Mouse (Mus musculus): ENCODE measurements around the gene Rbm5. TPM values are rescaled to one million over a fixed set of nuclear protein-coding genes. Genes with fewer than 3 reads are reported as not detected.

Gene Rbm5
- polyA plus RNA-seq, 1 experiment from 2014 or later, result 283 TPM

DNA sequence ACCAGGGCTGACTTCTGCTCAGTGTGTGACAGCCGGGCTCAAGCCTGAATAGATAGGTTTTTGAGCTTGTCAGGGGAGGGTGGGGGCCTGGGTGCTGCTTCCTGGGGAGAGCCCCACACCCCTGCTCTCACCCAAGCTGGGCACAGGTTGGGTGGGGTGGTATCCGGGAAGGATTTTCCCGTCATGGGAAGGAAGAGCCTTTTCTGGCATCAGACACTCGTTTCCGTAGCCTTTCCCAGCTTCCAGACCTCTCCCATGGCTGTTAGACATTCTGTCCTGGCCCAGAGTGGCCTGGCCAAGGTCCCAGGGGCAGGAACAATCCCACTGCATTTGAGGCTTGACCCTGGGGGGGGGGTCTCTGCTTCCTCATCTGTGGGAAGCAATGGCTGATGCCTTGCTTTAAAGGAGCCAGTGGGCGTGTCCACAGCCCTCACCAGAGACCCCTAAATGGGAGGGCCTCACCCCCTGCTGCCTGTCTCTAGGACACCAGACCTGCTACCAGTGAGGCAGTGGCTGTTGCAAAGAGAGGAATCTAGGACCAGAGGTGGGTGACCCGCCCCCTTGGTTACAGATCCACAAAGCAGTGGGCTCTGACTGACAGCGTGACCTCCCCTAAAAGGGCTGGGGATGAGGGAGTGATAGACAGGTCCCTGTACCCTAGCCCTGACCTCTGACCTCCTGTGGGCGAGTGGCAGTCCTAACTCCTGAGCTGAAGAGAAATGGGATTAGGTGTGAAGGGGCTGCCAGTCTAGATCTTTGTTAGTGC is 73.8 kb downstream of the Rbm5 start:
- no peak overlapping the region for H3K4me3 ChIP-seq
- H3K27me3 ChIP-seq, result no peaks in the 10 kb centered on the region
- WGBS, result 25% methylated on average over 9 of the region's 9 CpGs
- no peak overlapping the region for H3K9ac ChIP-seq (replicated peaks)
- no peaks in the 10 kb centered on the region for H3K9me3 ChIP-seq
- H3K36me3 ChIP-seq, result peaks cover 4% of the 10 kb centered on the region; the same call in 1 of the 2 replicates
- peaks cover 61% of the 10 kb centered on the region for H3K4me1 ChIP-seq
- no peak overlapping the region for H3K4me2 ChIP-seq (replicated peaks)
- no peak for ATAC-seq (replicated peaks)
- H3K27ac ChIP-seq (replicated peaks), result no peak overlapping the region; the same call in 1 of the 2 replicates

DNA sequence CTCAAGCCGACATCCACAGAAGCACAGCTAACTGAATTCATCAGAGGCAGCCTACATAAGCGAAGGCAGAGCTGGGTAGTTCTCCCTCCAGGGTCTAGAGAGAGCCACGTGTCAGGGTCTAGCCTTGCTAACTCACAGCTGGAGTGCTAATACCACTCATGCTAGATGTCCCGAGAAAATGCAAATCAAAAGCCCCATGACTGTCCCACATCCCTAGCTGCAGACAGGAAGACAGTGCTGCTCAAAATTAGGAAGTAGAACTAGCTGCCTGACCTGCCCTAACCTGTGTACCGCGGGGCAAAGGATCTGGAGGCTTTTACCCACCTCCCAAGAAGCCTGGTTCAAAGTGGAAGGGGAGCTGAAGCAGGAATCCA is 74.7 kb downstream of the Rbm5 start:
- no peak overlapping the region for H3K4me2 ChIP-seq (replicated peaks)

DNA sequence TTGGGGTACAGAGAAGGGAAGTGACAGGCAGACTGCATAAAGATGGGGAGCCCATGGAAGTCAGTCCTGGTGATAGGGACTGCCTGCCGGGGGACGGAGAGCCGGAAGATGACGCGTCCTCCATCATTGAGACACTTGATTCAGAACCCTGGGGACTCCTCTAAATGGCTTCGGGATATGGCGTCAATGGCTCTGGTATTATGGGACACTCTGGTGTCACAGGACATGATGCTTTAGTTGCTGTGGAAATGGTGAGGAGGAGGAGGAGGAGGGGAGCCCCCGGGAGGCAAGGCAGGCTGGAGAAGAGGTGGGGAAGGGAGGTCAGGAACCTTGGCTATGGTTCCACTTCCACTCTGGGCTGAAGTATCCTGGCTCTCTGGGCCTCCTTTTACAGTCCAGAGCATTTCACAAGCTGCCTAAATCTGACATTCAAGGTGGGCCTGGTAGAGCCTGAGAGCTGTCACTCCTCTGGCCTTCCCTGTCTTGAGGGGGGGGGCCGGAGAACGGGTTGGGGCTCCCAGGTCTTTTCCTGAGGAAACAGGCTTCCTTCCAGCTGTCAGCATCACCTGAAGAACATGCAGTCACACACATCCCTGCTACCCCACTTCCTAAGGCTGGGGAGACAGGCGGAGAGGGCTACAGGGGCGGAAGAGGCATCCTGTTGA is 75.2 kb downstream of the Rbm5 start:
- H3K27ac ChIP-seq (replicated peaks), result no peak overlapping the region
- WGBS, result 88% methylated on average over 12 of the region's 12 CpGs
- H3K4me3 ChIP-seq, result no peak overlapping the region
- peaks cover 48% of the 10 kb centered on the region for H3K4me1 ChIP-seq
- peaks cover 14% of the 10 kb centered on the region for H3K36me3 ChIP-seq
- H3K4me2 ChIP-seq (replicated peaks), result no peak overlapping the region
- H3K27me3 ChIP-seq, result no peaks in the 10 kb centered on the region
- no peak overlapping the region for H3K9ac ChIP-seq (replicated peaks)
- ATAC-seq (replicated peaks), result no peak
- H3K9me3 ChIP-seq, result no peaks in the 10 kb centered on the region

More for the DNA sequence above, 74.7 kb downstream of the Rbm5 start:
- no peak for ATAC-seq (replicated peaks)
- WGBS, result 48% methylated on average over 6 of the region's 6 CpGs
- Histone ChIP-seq H3K4me3 (no peak overlapping the region), H3K4me1 (peaks cover 53% of the 10 kb centered on the region), H3K36me3 (peaks cover 11% of the 10 kb centered on the region), H3K27ac (replicated peaks) (no peak overlapping the region), H3K27me3 (no peaks in the 10 kb centered on the region), H3K9me3 (no peaks in the 10 kb centered on the region), H3K9ac (replicated peaks) (no peak overlapping the region)

DNA sequence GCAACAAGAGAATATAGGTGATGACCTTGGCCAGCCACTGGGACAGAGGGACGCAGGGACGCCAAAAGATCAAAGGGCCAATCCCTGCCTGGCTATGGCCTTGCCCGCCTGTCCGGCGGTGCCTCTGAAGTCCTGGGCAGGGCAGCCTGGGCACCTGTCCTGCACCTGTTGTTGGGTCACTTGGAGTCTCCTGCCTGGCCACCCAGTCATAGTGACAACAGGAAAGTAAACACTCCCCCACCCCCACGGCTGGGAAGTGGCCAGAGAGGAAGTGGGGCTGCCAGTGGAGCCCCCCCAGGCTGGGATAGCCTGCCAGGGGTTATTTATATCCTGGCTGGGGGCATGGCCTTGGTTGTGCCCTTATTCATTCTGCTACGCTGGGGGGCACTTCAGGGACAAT is 76.2 kb downstream of the Rbm5 start:
- no peak for ATAC-seq (replicated peaks)
- Histone ChIP-seq H3K4me1 (peaks cover 38% of the 10 kb centered on the region), H3K4me3 (no peak overlapping the region), H3K27me3 (no peaks in the 10 kb centered on the region), H3K9me3 (no peaks in the 10 kb centered on the region), H3K36me3 (peaks cover 21% of the 10 kb centered on the region), H3K27ac (replicated peaks) (no peak overlapping the region), H3K4me2 (replicated peaks) (no peak overlapping the region), H3K9ac (replicated peaks) (no peak overlapping the region)
- WGBS, result 73% methylated on average over 7 of the region's 7 CpGs

DNA sequence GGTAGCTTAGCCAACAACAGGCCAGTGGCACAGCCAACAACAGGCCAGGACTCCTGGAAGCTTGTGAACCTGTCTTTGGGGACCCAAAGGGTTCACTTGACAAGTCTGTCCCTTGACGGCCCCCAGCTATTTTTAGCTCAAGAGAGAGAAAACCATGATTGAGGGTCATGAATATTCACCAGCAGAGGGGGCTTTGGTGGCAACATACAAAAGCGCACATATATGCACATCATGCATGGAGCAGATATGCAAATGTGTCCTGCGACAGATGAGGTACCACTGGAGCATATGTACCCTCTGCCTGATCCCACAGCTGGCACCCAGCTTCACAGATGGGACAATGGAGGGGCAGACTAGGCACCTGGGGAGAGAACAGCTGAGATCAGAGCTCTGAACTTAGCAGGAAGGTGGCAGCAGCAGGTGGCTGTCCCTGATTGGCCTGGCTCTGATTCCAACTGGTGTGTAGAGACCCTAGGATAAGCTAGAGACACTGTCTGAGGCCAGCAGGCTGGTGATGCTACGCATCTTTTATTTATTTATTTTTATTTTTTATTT is 77.3 kb downstream of the Rbm5 start:
- Histone ChIP-seq H3K4me1 (peaks cover 27% of the 10 kb centered on the region), H3K9ac (replicated peaks) (no peak overlapping the region), H3K27me3 (no peaks in the 10 kb centered on the region), H3K4me2 (replicated peaks) (no peak overlapping the region), H3K36me3 (peaks cover 30% of the 10 kb centered on the region), H3K9me3 (no peaks in the 10 kb centered on the region), H3K27ac (replicated peaks) (no peak overlapping the region), H3K4me3 (no peak overlapping the region)
- 53% methylated on average over 4 of the region's 4 CpGs for WGBS
- ATAC-seq (replicated peaks), result no peak

DNA sequence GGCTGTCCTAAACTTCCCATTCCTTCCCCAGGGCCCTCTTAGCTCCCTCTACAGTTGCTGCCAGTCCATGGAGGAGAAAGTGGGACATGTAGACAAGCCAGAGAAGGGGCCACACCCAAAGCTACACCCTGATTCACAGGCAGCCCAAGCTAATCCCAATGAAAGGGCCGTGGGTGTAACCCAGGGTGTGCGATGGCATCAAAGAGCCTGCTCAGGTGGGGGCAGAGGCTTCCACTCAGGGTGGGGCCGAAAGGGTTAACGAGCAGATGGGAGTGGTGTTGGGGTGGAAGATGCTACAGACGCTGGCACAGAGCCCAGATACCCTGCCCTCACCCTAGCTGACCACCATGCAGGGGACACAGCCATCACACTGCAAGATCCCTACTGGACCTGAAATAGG is 78.0 kb downstream of the Rbm5 start:
- H3K36me3 ChIP-seq, result peaks cover 30% of the 10 kb centered on the region
- no peak overlapping the region for H3K9ac ChIP-seq (replicated peaks)
- H3K4me3 ChIP-seq, result no peak overlapping the region

DNA sequence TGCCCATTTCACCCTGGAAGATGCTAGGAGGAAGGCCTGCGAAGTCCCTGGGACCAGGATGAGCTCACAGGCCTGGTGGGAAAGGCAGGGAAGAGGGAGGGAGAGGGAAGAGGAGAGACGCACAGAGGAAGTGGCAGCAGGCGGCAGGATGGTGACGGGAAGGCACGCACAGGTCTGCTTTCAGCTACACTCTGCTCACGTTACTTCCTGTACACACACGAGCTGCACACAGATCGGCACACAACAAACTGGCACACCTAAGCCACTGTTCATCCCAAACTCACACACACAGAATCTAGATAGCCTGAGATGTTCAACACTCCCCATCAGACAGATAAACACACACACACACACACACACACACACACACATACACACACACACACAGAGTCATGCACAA is 80.4 kb downstream of the Rbm5 start:
- Histone ChIP-seq H3K27ac (replicated peaks) (no peak overlapping the region), H3K9ac (replicated peaks) (no peak overlapping the region), H3K4me2 (replicated peaks) (no peak overlapping the region), H3K36me3 (peaks cover 33% of the 10 kb centered on the region), H3K27me3 (no peaks in the 10 kb centered on the region), H3K9me3 (no peaks in the 10 kb centered on the region), H3K4me3 (no peak overlapping the region), H3K4me1 (peaks cover 8% of the 10 kb centered on the region)
- WGBS, result 85% methylated on average over 8 of the region's 8 CpGs
- ATAC-seq (replicated peaks), result no peak

More for the DNA sequence above, 78.0 kb downstream of the Rbm5 start:
- WGBS, result 54% methylated on average over 5 of the region's 5 CpGs
- Histone ChIP-seq H3K9me3 (no peaks in the 10 kb centered on the region), H3K27me3 (no peaks in the 10 kb centered on the region), H3K4me2 (replicated peaks) (no peak overlapping the region), H3K4me1 (peaks cover 20% of the 10 kb centered on the region), H3K27ac (replicated peaks) (no peak overlapping the region)
- no peak for ATAC-seq (replicated peaks)

Other genes starting within 250 kb of the Rbm5 start
- 45.7 and 45.8 TPM in 2 replicates for gene Tmem115, start 237.1 kb downstream of the Rbm5 start, polyA plus RNA-seq (2015; fragmentation: Nextera tagmentation; extraction: Ambion mirVana)
- 34.7 and 36.0 TPM in 2 replicates for gene Cyb561d2, start 228.8 kb downstream of the Rbm5 start, polyA plus RNA-seq (2015; fragmentation: Nextera tagmentation; extraction: Ambion mirVana)
- gene Nprl2, start 228.8 kb downstream of the Rbm5 start, polyA plus RNA-seq (2015; fragmentation: Nextera tagmentation; extraction: Ambion mirVana), result 74.9 and 78.7 TPM in 2 replicates
- 3.7 and 4.6 TPM in 2 replicates for gene Zmynd10, start 223.7 kb downstream of the Rbm5 start, polyA plus RNA-seq (2015; fragmentation: Nextera tagmentation; extraction: Ambion mirVana)
- 38.9 and 41.1 TPM in 2 replicates for gene Rassf1, start 219.4 kb downstream of the Rbm5 start, polyA plus RNA-seq (2015; fragmentation: Nextera tagmentation; extraction: Ambion mirVana)
- gene Tusc2, start 207.7 kb downstream of the Rbm5 start, polyA plus RNA-seq (2015; fragmentation: Nextera tagmentation; extraction: Ambion mirVana), result 96.7 and 97.5 TPM in 2 replicates
- 75.3 and 76.2 TPM in 2 replicates for gene Hyal2, start 203.1 kb downstream of the Rbm5 start, polyA plus RNA-seq (2015; fragmentation: Nextera tagmentation; extraction: Ambion mirVana)
- gene Hyal1, start 194.1 kb downstream of the Rbm5 start, polyA plus RNA-seq (2015; fragmentation: Nextera tagmentation; extraction: Ambion mirVana), result 8.6 and 8.8 TPM in 2 replicates
- gene Naa80, start 192.1 kb downstream of the Rbm5 start, polyA plus RNA-seq (2015; fragmentation: Nextera tagmentation; extraction: Ambion mirVana), result 14.7 and 17.0 TPM in 2 replicates
- gene Hyal3, start 190.2 kb downstream of the Rbm5 start, polyA plus RNA-seq (2015; fragmentation: Nextera tagmentation; extraction: Ambion mirVana), result 1.3 and 2.1 TPM in 2 replicates
- 15.4 and 16.9 TPM in 2 replicates for gene Ifrd2, start 183.4 kb downstream of the Rbm5 start, polyA plus RNA-seq (2015; fragmentation: Nextera tagmentation; extraction: Ambion mirVana)
- 1.7 and 2.8 TPM in 2 replicates for gene Sema3b, start 161.8 kb downstream of the Rbm5 start, polyA plus RNA-seq (2015; fragmentation: Nextera tagmentation; extraction: Ambion mirVana)
- 335 and 338 TPM in 2 replicates for gene Gnai2, start 135.6 kb downstream of the Rbm5 start, polyA plus RNA-seq (2015; fragmentation: Nextera tagmentation; extraction: Ambion mirVana)
- gene Slc38a3, start 101.5 kb downstream of the Rbm5 start, polyA plus RNA-seq (2015; fragmentation: Nextera tagmentation; extraction: Ambion mirVana), result 24.2 and 24.4 TPM in 2 replicates
- 1.7 and 1.8 TPM in 2 replicates for gene Gnat1, start 91.3 kb downstream of the Rbm5 start, polyA plus RNA-seq (2015; fragmentation: Nextera tagmentation; extraction: Ambion mirVana)
- gene Sema3f, start 60.5 kb downstream of the Rbm5 start, polyA plus RNA-seq (2015; fragmentation: Nextera tagmentation; extraction: Ambion mirVana), result 13.7 and 14.6 TPM in 2 replicates
- gene Rbm6, start 102.2 kb upstream of the Rbm5 start, polyA plus RNA-seq (2015; fragmentation: Nextera tagmentation; extraction: Ambion mirVana), result 115 and 125 TPM in 2 replicates
- 24.0 and 24.5 TPM in 2 replicates for gene Mon1a, start 117.2 kb upstream of the Rbm5 start, polyA plus RNA-seq (2015; fragmentation: Nextera tagmentation; extraction: Ambion mirVana)
- 1.0 and 1.9 TPM in 2 replicates for gene Mst1r, start 135.9 kb upstream of the Rbm5 start, polyA plus RNA-seq (2015; fragmentation: Nextera tagmentation; extraction: Ambion mirVana)
- gene Actl11, start 157.5 kb upstream of the Rbm5 start, polyA plus RNA-seq (2015; fragmentation: Nextera tagmentation; extraction: Ambion mirVana), result not detected in 2 replicates
- gene Camkv, start 164.7 kb upstream of the Rbm5 start, polyA plus RNA-seq (2015; fragmentation: Nextera tagmentation; extraction: Ambion mirVana), result 79.1 and 83.4 TPM in 2 replicates
- 14.0 and 15.7 TPM in 2 replicates for gene Traip, start 179.1 kb upstream of the Rbm5 start, polyA plus RNA-seq (2015; fragmentation: Nextera tagmentation; extraction: Ambion mirVana)
- gene Uba7, start 204.5 kb upstream of the Rbm5 start, polyA plus RNA-seq (2015; fragmentation: Nextera tagmentation; extraction: Ambion mirVana), result 2.5 and 2.9 TPM in 2 replicates
- gene Gm20661, start 212.1 kb upstream of the Rbm5 start, polyA plus RNA-seq (2015; fragmentation: Nextera tagmentation; extraction: Ambion mirVana), result 0.64 and 0.83 TPM in 2 replicates
- gene Inka1, start 214.9 kb upstream of the Rbm5 start, polyA plus RNA-seq (2015; fragmentation: Nextera tagmentation; extraction: Ambion mirVana), result 12.6 and 12.8 TPM in 2 replicates
- gene Cdhr4, start 221.5 kb upstream of the Rbm5 start, polyA plus RNA-seq (2015; fragmentation: Nextera tagmentation; extraction: Ambion mirVana), result 0.36 and 1.7 TPM in 2 replicates
- gene Gm20662, start 225.4 kb upstream of the Rbm5 start, polyA plus RNA-seq (2015; fragmentation: Nextera tagmentation; extraction: Ambion mirVana), result 0.69 TPM in 1 of 2 replicates, not detected in the other
- 101 and 109 TPM in 2 replicates for gene Ip6k1, start 231.5 kb upstream of the Rbm5 start, polyA plus RNA-seq (2015; fragmentation: Nextera tagmentation; extraction: Ambion mirVana)

Data from forebrain, embryonic 15.5 days (tissue).